Mouse (Mus musculus): ENCODE results near the gene Ppt2. TPM values are rescaled to one million over a fixed set of nuclear protein-coding genes. Genes with fewer than 3 reads are reported as not detected.

Ppt2 gene
- polyA plus RNA-seq, 1 experiment from 2014 or later: 71.0 TPM

DNA sequence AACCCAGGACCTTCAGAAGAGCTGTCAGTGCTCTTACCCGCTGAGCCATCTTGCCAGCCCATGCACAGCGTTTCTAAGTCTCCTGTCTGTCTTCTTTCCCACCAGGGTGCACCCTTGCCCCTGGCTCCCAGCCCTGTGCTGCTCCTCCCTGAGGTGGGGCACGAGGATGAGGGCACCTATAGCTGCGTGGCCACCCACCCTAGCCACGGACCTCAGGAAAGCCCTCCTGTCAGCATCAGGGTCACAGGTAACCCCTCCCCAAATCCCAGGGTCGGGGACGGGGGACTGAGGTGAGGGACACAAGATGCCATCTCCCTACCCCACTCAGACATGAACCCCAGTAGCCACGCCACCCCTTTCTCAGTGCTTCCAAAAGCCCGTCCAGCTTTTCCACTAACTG lies 28.4 kb downstream of the Ppt2 start:
- peaks cover 15% of the 10 kb centered on the region for H3K79me2 ChIP-seq (ENCODE audit: inconsistent target)
- WGBS (ENCODE audit: missing documents): 85% methylated on average over 9 of the region's 9 CpGs
- no peak overlapping the region for H3K27ac ChIP-seq
- H3K36me3 ChIP-seq (ENCODE audit: inconsistent target): peaks cover 14% of the 10 kb centered on the region; the same call in 1 of the 2 replicates
- H3K4me3 ChIP-seq (ENCODE audit: inconsistent target): no peak overlapping the region

DNA sequence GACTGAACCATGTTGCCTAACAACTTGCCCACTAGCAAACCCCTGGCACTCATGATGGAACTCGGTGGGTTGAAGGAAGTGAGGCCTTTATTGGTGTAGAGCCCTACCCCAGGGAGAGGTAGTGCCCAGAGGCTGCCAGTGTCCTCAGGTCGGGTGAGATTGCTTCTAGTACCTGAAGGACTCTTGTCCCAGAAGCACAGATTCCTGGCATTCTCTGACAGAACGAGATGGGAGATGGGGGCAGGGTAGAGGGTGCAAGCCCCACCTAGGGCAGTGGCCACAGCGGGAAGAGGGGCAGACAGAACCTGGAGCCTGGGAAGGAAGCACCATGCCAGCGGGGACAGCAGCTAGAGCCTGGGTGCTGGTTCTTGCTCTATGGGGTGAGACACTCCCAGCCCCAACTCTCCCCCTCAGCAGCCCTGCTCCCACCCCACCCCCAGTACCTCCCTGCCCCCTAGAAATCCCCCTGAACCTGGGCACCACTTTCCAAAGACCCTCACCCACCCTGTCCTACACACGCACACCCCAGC lies 30.7 kb downstream of the Ppt2 start, which contains the start of gene Ager:
TSS of gene Ager (plus strand) at position 297 of the 530 bp plus-strand sequence.
- WGBS (ENCODE audit: missing documents): 51% methylated on average over 5 of the region's 6 CpGs
- H3K79me2 ChIP-seq (ENCODE audit: inconsistent target): peaks cover 28% of the 10 kb centered on the region
- no peak within 1 kb of the TSS for H3K27ac ChIP-seq
- H3K36me3 ChIP-seq (ENCODE audit: inconsistent target): peaks cover 19% of the 10 kb centered on the region; the same call in 1 of the 2 replicates
- H3K4me3 ChIP-seq (ENCODE audit: inconsistent target): no peak within 1 kb of the TSS

DNA sequence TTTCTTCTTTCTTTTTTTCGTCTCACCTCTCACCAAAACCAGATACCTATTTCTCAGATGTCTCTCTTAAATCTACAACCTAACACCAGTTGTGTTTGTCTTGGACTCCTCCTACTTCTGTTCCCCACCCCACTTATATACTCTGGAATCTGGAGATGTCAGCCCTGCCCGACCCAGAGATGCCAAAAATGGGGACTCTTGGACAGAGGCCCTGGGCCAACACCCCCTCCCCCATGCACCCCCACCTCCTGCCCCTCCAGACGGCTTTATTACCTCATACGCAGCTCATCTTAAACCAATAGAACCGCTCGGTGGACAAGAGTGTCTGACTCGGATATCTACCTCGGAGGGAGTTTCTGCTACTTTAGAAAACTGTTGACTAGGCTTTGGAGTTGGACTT lies 32.2 kb downstream of the Ppt2 start:
- 89% methylated on average over 8 of the region's 8 CpGs for WGBS (ENCODE audit: missing documents)
- no peak overlapping the region for H3K27ac ChIP-seq
- H3K36me3 ChIP-seq (ENCODE audit: inconsistent target): peaks cover 19% of the 10 kb centered on the region; the same call in 1 of the 2 replicates

DNA sequence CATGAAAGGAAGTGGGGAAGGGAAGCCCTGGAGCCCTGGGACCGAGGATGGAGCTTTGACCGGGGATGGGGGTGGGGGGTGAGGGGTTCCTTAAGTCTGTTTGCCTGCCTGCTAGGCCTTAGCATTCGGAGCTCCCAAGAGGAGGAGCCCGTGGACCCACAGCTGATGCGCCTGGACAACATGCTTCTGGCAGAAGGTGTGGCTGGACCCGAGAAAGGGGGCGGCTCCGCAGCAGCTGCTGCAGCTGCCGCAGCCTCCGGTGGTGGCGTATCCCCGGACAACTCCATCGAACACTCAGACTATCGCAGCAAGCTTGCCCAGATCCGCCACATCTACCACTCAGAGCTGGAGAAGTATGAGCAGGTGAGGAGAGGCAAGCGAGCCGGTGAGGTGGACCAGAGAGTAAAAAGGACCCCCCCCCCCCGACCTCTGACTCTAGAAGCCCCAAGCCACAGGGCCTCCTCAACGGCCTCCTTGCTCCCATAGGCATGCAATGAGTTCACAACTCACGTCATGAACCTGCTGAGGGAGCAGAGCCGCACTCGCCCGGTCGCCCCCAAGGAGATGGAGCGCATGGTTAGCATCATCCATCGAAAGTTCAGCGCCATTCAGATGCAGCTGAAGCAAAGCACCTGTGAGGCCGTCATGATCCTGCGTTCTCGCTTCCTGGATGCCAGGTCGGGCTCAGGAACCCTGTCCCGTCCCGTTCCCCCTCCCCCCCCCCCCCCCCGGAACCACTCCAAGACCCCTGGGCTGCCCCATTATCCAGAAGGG lies 34.4 kb downstream of the Ppt2 start:
- peaks cover 45% of the 10 kb centered on the region for H3K79me2 ChIP-seq (ENCODE audit: inconsistent target)
- 79% methylated on average over 33 of the region's 34 CpGs for WGBS (ENCODE audit: missing documents)
- H3K36me3 ChIP-seq (ENCODE audit: inconsistent target): peaks cover 19% of the 10 kb centered on the region; the same call in 1 of the 2 replicates
- peak overlapping the region; percentile 71; the same call in 1 of the 2 replicates for H3K27ac ChIP-seq
- H3K4me3 ChIP-seq (ENCODE audit: inconsistent target): peak overlapping the region; percentile 53

More for the DNA sequence above, 32.2 kb downstream of the Ppt2 start:
- Histone ChIP-seq H3K4me3 (ENCODE audit: inconsistent target) (no peak overlapping the region), H3K79me2 (ENCODE audit: inconsistent target) (peaks cover 23% of the 10 kb centered on the region; the same call in 1 of the 2 replicates)

DNA sequence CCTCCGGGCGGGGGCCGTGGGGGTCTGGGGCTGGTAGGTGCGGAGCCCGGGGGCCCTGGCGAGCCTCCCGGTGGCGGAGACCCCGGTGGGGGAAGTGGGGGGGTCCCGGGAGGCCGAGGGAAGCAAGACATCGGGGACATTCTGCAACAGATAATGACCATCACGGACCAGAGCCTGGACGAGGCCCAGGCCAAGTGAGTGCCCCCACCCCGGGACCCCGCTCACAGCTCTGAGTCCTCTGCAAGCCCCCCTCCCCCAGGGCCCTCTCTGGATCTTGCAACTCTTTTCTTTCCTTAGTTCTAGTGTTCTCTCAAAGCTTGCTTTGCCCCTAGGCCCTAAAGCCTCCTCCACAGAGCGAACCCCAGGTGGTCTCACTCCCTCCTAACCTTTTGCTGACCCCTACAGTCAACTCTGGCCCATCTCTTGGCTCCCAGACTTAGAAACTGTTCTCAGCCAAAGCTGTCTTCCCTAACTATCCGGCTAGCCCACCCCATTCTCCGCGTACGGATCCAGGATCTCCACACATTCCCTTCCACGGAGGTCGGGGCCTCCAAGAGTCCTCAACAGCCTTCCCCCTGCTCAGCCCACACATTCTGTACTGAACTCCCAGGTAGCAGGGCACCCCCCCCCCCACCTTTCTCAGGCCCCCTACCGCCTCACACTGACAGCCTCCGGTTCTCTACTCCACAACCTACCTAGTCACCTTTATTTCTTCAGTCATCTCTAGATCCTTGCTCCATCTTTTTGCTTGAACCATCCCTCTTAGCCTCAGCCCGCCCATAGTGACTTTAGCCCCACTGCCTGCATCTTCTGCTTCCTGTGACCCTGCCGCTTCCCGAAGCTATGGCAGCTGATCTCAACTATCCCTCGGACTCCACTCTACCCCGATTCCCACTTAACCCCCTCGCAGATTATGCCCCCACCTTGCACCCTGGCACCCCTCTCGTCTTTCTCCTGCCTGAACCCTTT lies 35.4 kb downstream of the Ppt2 start:
- Histone ChIP-seq H3K79me2 (ENCODE audit: inconsistent target) (peaks cover 56% of the 10 kb centered on the region), H3K4me3 (ENCODE audit: inconsistent target) (peak overlapping the region; percentile 53), H3K27ac (peak overlapping the region; percentile 71), H3K36me3 (ENCODE audit: inconsistent target) (peaks cover 19% of the 10 kb centered on the region; the same call in 1 of the 2 replicates)
- WGBS (ENCODE audit: missing documents): 2% methylated on average over 32 of the region's 32 CpGs

DNA sequence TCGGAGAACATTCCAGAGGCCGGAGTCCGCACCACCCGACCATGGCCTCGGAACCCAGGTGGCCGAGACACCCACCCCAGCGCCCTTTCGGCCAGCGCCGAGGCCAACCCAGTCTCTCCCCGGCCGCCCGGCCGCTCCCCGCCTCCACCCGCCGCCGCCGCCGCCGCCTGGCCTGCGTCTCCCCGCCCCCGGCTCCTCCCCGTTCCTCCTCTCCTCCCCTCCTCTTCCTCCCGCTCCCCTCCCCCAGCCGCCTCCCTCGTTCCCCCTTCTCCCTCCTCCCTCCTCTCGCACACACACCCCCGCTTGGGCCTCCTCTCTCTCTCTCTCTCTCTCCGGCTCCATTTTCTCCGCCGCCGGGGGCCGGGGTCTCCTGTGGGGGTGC lies 36.3 kb downstream of the Ppt2 start:
- Histone ChIP-seq H3K27ac (peak overlapping the region; percentile 92), H3K79me2 (ENCODE audit: inconsistent target) (peaks cover 58% of the 10 kb centered on the region), H3K36me3 (ENCODE audit: inconsistent target) (peaks cover 19% of the 10 kb centered on the region; the same call in 1 of the 2 replicates), H3K4me3 (ENCODE audit: inconsistent target) (peak overlapping the region; percentile 75)
- 0% methylated on average over 16 of the region's 35 CpGs for WGBS (ENCODE audit: missing documents)

DNA sequence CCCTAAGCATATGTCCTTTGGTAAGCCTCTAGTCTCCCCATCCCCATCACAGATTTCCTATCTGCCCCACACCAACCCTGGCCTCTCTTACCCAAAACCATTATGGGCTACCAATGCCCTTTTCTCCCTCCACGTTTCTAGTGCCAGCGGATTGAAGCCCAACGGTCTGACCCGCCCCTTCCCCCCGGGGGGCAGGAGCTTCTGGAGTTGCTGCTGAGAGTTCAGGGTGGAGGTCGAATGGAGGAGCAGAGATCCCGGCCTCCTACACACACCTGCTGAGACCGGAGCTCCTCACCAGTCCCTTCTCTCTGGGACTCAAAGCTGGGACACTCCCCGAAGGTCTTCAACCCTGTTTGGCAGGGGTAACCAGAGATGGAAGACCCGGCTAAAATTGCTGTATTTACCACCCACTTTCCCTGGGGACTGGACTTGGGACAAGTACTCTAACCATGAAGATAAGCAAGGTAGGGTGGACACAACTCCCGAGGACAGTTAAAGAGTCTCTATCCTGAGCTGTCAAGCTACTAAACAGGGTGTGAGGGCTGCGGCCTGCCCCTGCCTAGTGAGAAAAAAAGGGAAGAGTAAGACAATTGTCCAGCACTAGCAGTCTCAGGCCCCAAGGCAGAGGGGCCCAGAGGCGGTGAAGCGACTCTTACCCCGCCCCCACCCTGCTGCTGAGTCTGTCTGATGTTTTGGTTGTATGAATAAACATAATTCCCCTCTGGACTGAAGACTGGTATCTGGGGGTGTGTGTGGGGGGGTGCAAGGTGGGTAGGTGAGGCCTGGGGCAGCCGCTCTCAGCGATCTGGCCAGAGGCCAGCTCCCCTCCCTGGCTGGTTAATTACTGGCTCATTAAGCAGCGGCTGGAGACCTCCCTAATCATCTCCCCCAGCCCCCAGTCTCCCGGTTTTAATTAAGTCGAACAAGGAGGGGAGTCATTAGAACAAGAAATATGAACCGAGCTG lies 37.0 kb downstream of the Ppt2 start, which contains the start of gene Pbx2:
TSS of gene Pbx2 (plus strand) at position 238 of the 965 bp plus-strand sequence.
- 5% methylated on average over 21 of the region's 21 CpGs for WGBS (ENCODE audit: missing documents)
- Histone ChIP-seq H3K36me3 (ENCODE audit: inconsistent target) (peaks cover 19% of the 10 kb centered on the region; the same call in 1 of the 2 replicates), H3K4me3 (ENCODE audit: inconsistent target) (peak within 1 kb of the TSS; percentile 75), H3K27ac (peak within 1 kb of the TSS; percentile 92), H3K79me2 (ENCODE audit: inconsistent target) (peaks cover 58% of the 10 kb centered on the region)

DNA sequence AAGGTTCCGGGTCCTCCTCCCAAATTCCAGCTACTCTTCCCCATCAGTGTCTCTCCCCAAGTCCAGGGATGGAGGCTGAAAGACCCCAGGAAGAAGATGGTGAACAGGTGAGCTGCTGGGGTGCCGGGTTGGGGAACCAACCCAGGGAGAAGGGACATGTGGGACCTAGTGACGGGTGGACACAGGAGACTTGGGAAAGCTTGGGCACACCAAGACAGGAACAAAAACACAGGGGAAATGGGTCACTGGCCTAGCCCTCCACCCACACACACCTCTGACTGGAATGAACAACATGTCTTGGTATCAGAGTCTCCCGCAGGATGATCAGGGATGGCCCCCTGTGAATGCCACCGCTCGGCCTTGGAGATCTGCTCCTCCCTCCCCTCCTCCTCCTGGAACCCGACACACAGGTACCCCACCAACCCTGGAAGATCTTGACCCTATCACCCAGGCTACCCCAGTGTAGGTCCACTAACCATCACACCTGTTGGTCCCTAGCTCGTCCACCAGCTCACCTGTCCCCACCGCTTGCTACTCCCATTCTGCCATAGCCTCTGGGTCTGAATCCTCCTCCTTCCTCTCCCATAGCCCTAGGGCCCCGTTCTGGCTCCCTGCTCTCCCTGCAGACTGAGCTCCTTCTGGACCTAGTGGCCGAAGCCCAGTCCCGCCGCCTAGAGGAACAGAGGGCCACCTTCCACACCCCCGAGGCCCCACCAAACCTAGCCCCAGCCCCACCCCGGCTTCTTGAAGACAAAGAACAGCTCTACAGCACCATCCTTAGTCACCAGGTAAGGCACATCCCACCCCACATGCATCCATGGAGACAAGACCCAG lies 37.9 kb downstream of the Ppt2 start:
- peak overlapping the region; percentile 92 for H3K27ac ChIP-seq
- H3K4me3 ChIP-seq (ENCODE audit: inconsistent target): peak overlapping the region; percentile 75
- H3K79me2 ChIP-seq (ENCODE audit: inconsistent target): peaks cover 58% of the 10 kb centered on the region
- WGBS (ENCODE audit: missing documents): 27% methylated on average over 15 of the region's 15 CpGs
- H3K36me3 ChIP-seq (ENCODE audit: inconsistent target): peaks cover 9% of the 10 kb centered on the region; the same call in 1 of the 2 replicates

DNA sequence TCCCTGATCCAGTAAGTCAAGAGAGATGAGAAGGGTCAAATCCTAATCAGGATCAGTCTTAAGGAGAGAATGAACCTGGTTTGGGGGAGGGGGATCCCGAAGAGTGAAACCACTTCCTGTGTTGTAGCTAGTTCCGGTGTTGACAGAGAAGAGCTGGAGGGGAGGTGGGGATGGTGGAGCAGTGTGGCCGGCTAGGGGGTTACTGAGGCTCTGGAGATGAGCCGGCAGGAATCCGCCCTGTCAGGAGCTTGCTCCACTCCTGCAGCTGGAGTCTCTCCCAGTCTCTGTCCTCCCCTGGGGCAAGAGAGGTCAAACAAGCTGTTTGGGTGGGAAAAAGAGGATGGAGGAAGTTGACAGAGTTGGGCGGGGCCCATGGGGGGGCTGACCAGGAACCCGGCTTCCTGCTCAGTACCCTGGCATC lies 38.6 kb downstream of the Ppt2 start, which contains the start of gene Gpsm3:
TSS of gene Gpsm3 (plus strand) at position 126 of the 421 bp plus-strand sequence.
- Histone ChIP-seq H3K79me2 (ENCODE audit: inconsistent target) (peaks cover 58% of the 10 kb centered on the region), H3K4me3 (ENCODE audit: inconsistent target) (peak within 1 kb of the TSS; percentile 75), H3K36me3 (ENCODE audit: inconsistent target) (peaks cover 3% of the 10 kb centered on the region; the same call in 1 of the 2 replicates), H3K27ac (peak within 1 kb of the TSS; percentile 92)
- 4% methylated on average over 7 of the region's 7 CpGs for WGBS (ENCODE audit: missing documents)

DNA sequence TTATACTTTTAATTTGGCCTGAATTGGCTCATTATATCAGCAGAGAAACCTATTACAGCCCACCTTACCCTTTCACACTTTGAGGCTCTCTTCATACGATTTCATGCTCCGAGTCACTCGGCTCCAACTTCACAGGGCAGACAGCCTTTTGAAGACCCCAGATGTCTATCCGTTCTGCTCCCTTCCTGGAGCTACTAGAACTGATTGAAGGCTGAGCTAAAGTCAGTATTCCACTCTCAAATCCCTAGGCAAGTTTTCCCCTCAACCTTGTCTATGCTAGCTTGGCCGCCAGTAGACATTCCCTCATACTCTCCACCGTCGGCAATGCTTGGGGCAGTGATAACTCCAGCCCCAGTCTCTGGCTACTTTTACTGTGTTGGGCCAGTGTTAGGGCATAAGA lies 39.1 kb downstream of the Ppt2 start:
- Histone ChIP-seq H3K79me2 (ENCODE audit: inconsistent target) (peaks cover 56% of the 10 kb centered on the region), H3K4me3 (ENCODE audit: inconsistent target) (peak overlapping the region; percentile 75), H3K27ac (peak overlapping the region; percentile 92), H3K36me3 (ENCODE audit: inconsistent target) (no peaks in the 10 kb centered on the region; the same call in 1 of the 2 replicates)
- 33% methylated on average over 7 of the region's 7 CpGs for WGBS (ENCODE audit: missing documents)

DNA sequence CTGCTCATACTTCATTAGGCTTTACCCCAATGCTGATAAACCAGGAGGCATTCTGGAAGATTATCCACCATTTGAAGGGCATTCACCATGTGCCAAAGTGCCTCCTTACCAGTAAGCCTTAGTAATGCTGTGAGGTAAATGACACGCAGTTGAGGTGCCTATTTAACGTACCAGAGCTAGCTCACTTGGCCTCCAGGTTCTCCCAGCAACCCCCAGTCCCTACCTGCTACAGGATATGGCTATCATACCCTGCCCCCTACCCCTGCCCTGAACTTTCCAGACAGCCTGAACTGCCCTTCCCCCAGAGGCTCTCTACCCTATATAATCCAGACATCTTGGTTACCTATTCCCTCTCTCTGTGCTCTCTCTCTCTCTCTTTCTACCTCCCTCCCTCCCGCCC lies 39.5 kb downstream of the Ppt2 start:
- Histone ChIP-seq H3K27ac (peak overlapping the region; percentile 92), H3K36me3 (ENCODE audit: inconsistent target) (no peaks in the 10 kb centered on the region), H3K4me3 (ENCODE audit: inconsistent target) (peak overlapping the region; percentile 75; the same call in 1 of the 2 replicates), H3K79me2 (ENCODE audit: inconsistent target) (peaks cover 51% of the 10 kb centered on the region)
- WGBS (ENCODE audit: missing documents): 51% methylated on average over 2 of the region's 3 CpGs

DNA sequence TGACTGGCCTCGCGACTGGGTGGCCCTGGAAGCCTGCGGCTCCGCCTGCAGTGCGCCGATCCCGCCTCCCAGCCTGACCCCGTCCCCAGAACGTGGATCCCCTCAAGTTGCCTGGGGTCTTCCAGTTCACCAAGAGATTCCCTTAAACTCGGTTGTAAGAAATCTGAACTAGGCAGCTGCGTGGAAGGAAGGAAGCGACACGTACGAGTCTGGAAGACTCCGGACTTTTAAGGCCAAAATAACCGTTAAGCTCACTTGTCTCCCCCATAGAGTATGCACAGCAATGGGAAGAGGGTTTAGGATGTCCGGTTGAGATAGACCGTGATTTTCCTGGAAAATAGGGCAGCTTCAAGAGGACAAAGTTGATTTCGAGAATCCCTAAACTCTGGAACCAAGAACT lies 40.5 kb downstream of the Ppt2 start:
- Histone ChIP-seq H3K4me3 (ENCODE audit: inconsistent target) (peak overlapping the region; percentile 56), H3K36me3 (ENCODE audit: inconsistent target) (no peaks in the 10 kb centered on the region), H3K79me2 (ENCODE audit: inconsistent target) (peaks cover 42% of the 10 kb centered on the region), H3K27ac (peak overlapping the region; percentile 51)
- WGBS (ENCODE audit: missing documents): 2% methylated on average over 19 of the region's 19 CpGs
